Mouse (Mus musculus) kidney, embryonic 15.5 days (tissue): Measurements from ENCODE around the gene Srd5a1. TPM values are rescaled to one million over a fixed set of nuclear protein-coding genes. Genes with fewer than 3 reads are reported as not detected.

ENCODE experiments used
- ATAC-seq: fragments of 200-750 bp; cut with Nextera tagmentation; replicated peaks from 2 replicates; pipeline ENCODE4 v1.8.0; 2017; ENCODE audit warnings: moderate TSS enrichment; ENCODE audit not compliant: low FRiP score
- H3K27ac ChIP-seq: fragments of 300-500 bp; sonication (generic); 2 replicates; pipeline ENCODE4 v1.5.1; 2015; ENCODE audit warnings: mild to moderate bottlenecking, inconsistent platforms
- H3K27me3 ChIP-seq: fragments of 300-500 bp; sonication (generic); 2 replicates; pipeline ENCODE4 v1.6.1; 2015; ENCODE audit warnings: inconsistent platforms
- H3K36me3 ChIP-seq: fragments of 300-500 bp; sonication (generic); 2 replicates; pipeline ENCODE4 v1.6.1; 2015; ENCODE audit warnings: inconsistent platforms
- H3K4me1 ChIP-seq: fragments of 300-500 bp; sonication (generic); 2 replicates; pipeline ENCODE4 v1.6.1; 2015; ENCODE audit warnings: inconsistent platforms
- H3K4me2 ChIP-seq: fragments of 300-500 bp; sonication (generic); 2 replicates; pipeline ENCODE4 v1.6.1; 2015; ENCODE audit warnings: moderate library complexity, mild to moderate bottlenecking, inconsistent platforms
- H3K4me3 ChIP-seq: fragments of 300-500 bp; sonication (generic); replicated peaks from 2 replicates; pipeline ENCODE4 v1.5.1; 2015; ENCODE audit warnings: mild to moderate bottlenecking, inconsistent platforms
- H3K9ac ChIP-seq: fragments of 300-500 bp; sonication (generic); 2 replicates; pipeline ENCODE4 v1.6.1; 2015; ENCODE audit warnings: mild to moderate bottlenecking, inconsistent platforms
- H3K9me3 ChIP-seq: fragments of 300-500 bp; sonication (generic); replicated peaks from 2 replicates; pipeline ENCODE4 v1.6.1; 2016; ENCODE audit warnings: inconsistent platforms
- WGBS: fragments of 180-500 bp; shearing (Covaris S2); methylation state at CpG from one replicate; pipeline ENCODE4 v1.1.7; 2015; ENCODE audit warnings: mixed read lengths; 5-methylcytosine and 5-hydroxymethylcytosine counted together
- polyA plus RNA-seq: library from polyadenylated mRNA; unstranded; fragments of >200 nt; fragmentation: Nextera tagmentation; extraction: Ambion mirVana; gene quantifications from 2 replicates; pipeline ENCODE4 v1.2.1, GENCODE M21; 2015

Srd5a1 gene
- polyA plus RNA-seq, 1 experiment from 2014 or later = 26.5 TPM

- 47% methylated on average over 8 of the region's 8 CpGs for WGBS
- Histone ChIP-seq H3K36me3 (no peaks in the 10 kb centered on the region), H3K9me3 (no peaks in the 10 kb centered on the region), H3K9ac (no peak overlapping the region), H3K4me2 (no peak overlapping the region), H3K27ac (no peak overlapping the region), H3K4me1 (no peaks in the 10 kb centered on the region), H3K4me3 (no peak overlapping the region), H3K27me3 (0 out of 2 replicates have a peak, but pooled peaks cover 3% of the 10 kb centered on the region)
- no peak for ATAC-seq
Observed at GRCm38 (mm10) chr13:69549980-69550379, 61.3 kb downstream of the Srd5a1 start.

DNA sequence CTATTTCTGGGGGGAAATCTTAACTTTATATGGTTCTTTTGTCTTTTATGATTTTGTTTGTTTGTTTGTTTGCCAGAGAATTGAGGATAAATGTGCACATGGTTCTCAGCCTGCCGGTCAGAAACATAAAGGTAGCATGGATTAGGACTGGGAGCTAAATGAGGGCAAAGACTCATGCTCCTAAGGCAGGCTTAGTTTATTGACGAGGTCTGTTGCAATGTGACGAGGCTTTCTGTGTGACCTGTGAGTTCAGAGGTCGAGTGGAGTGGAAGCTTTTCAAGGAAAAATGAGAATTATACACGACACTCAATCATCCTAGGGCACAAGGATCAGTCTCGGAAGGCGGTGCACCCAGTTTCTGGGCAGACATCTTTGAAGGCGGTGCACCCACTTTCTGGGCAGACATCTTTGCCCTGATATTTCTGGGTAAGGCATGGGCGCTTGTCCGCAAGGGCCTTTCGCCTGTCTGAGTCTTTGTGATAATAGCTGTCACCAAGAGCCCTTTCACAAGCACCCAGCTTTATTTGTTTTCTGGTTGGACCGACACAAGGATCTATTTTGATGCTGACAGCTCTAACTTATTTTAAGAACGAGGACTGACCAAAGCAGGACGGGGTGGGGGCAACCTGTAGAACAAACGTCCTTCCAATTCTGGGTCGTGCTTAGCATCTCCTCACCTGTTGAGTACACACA is 63.6 kb downstream of the Srd5a1 start:
- no peak for ATAC-seq
- H3K4me3 ChIP-seq = no peak overlapping the region
- H3K9ac ChIP-seq = no peak overlapping the region
- WGBS = 69% methylated on average over 16 of the region's 16 CpGs
- H3K4me1 ChIP-seq = peaks cover 17% of the 10 kb centered on the region
- no peaks in the 10 kb centered on the region for H3K9me3 ChIP-seq
- no peak overlapping the region for H3K4me2 ChIP-seq
- H3K36me3 ChIP-seq = no peaks in the 10 kb centered on the region
- H3K27ac ChIP-seq = no peak overlapping the region
- H3K27me3 ChIP-seq = 0 out of 2 replicates have a peak, but pooled peaks cover 3% of the 10 kb centered on the region

DNA sequence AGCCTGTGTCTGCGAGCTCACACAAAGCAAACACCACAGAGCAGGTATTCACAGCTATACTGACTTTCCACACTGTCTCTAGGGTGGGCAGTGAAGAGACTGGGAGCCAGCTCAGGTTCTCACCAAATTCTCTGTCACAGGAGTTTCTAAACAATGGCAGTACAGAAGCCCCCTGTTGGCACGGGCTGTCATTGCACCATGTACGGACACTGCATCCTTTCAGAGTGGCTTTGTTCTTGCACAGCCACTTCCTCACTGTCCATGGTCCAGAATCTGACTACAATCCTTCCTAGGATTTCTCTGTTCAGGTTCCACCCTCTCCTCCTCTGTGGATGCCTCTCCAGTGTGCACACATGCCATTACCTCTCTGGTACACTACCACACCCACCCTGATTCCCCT is 66.2 kb downstream of the Srd5a1 start:
- no peak for ATAC-seq
- Histone ChIP-seq H3K4me1 (peaks cover 27% of the 10 kb centered on the region), H3K27ac (no peak overlapping the region), H3K9ac (no peak overlapping the region), H3K27me3 (0 out of 2 replicates have a peak, but pooled peaks cover 3% of the 10 kb centered on the region), H3K4me2 (no peak overlapping the region), H3K4me3 (no peak overlapping the region), H3K9me3 (no peaks in the 10 kb centered on the region), H3K36me3 (no peaks in the 10 kb centered on the region)
- 23% methylated on average over 3 of the region's 3 CpGs for WGBS

DNA sequence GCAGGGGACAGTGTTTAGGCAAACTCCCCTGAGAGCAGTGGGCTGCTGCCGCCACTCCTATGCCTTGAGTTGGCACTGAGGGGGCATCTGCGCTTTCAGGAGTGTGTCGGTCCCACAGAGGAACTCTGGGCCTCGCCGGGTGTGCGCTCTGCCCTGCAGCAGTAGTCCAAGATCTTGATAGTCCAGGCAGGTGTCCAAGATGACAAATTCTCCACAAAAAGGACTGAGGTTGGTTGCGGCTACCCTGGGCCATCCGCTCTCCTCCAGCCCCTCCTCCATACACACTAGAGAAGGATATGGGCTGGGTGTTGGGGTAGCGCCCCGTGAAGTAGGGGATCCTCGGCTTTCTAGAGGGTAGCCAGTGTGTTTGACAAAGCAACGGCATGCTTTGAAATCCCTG is 67.6 kb downstream of the Srd5a1 start:
- Histone ChIP-seq H3K4me2 (peak overlapping the region; percentile 51), H3K9ac (no peak overlapping the region), H3K27ac (no peak overlapping the region), H3K4me1 (peaks cover 27% of the 10 kb centered on the region), H3K9me3 (no peaks in the 10 kb centered on the region), H3K36me3 (no peaks in the 10 kb centered on the region), H3K4me3 (peak overlapping the region; percentile 19), H3K27me3 (0 out of 2 replicates have a peak, but pooled peaks cover 3% of the 10 kb centered on the region)
- WGBS = 45% methylated on average over 12 of the region's 12 CpGs
- ATAC-seq = 0 out of 2 replicates have a peak, but pooled peaks have one; percentile 13

DNA sequence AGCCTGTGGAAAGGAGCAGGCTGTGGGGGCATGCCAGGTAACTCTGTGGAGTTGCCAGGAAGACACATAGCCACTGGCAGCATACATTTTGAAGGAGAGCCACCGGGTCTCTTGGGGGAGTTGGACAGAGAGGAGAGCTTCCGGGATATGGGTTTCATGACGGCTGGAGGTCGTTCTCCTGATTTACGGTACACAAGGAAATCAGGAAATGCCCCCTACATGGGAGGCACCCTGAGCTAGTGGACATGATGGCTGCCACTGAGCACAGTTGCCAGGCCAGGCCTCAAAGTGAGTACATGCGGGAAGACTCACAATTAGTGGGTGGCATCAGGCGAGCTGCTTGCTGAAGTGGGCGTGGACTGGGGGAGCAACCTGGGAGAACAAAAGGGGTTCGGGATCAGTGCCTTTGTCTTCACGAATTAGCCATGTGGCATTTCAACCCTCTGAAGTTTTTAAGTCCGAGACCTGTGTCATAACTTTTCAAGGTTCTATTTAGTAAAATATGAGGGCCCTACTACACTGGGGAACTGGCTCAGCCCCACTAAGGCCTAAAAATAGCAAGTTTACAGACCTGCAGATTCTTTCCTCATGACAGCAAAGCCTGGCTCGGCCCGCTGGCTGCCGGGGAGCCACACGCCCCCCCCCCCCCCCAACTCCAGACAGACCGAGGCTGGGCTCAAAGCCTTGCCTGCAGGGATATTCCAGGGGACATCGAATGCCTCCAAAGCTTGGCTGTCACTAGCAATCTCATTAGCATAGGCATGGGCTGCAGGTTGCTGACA is 68.5 kb downstream of the Srd5a1 start:
- no peak overlapping the region for H3K4me2 ChIP-seq
- peak overlapping the region; percentile 11; the same call in 1 of the 2 replicates for H3K27ac ChIP-seq
- H3K4me3 ChIP-seq = no peak overlapping the region
- no peak for ATAC-seq
- 27% methylated on average over 17 of the region's 17 CpGs for WGBS
- no peaks in the 10 kb centered on the region for H3K36me3 ChIP-seq
- H3K4me1 ChIP-seq = peaks cover 27% of the 10 kb centered on the region
- 0 out of 2 replicates have a peak, but pooled peaks cover 3% of the 10 kb centered on the region for H3K27me3 ChIP-seq
- H3K9ac ChIP-seq = no peak overlapping the region
- no peaks in the 10 kb centered on the region for H3K9me3 ChIP-seq

- ATAC-seq = no peak
- no peak overlapping the region for H3K9ac ChIP-seq
- 52% methylated on average over 10 of the region's 10 CpGs for WGBS
- peaks cover 27% of the 10 kb centered on the region for H3K4me1 ChIP-seq
- peak overlapping the region; percentile 15 for H3K27ac ChIP-seq
- no peaks in the 10 kb centered on the region for H3K36me3 ChIP-seq
- no peaks in the 10 kb centered on the region for H3K9me3 ChIP-seq
- no peak overlapping the region for H3K4me2 ChIP-seq
- H3K4me3 ChIP-seq = no peak overlapping the region
- 0 out of 2 replicates have a peak, but pooled peaks cover 3% of the 10 kb centered on the region for H3K27me3 ChIP-seq
Observed at GRCm38 (mm10) chr13:69541776-69542175, 69.5 kb downstream of the Srd5a1 start.

GRCm38 (mm10) chr13:69541209-69541608 is 70.0 kb downstream of the Srd5a1 start:
- no peak overlapping the region for H3K4me3 ChIP-seq
- H3K4me1 ChIP-seq = peaks cover 29% of the 10 kb centered on the region
- no peaks in the 10 kb centered on the region for H3K36me3 ChIP-seq
- no peaks in the 10 kb centered on the region for H3K27me3 ChIP-seq
- peak overlapping the region; percentile 15 for H3K27ac ChIP-seq
- H3K9me3 ChIP-seq = no peaks in the 10 kb centered on the region
- WGBS = 58% methylated on average over 6 of the region's 6 CpGs
- ATAC-seq = no peak
- H3K4me2 ChIP-seq = no peak overlapping the region
- H3K9ac ChIP-seq = no peak overlapping the region

DNA sequence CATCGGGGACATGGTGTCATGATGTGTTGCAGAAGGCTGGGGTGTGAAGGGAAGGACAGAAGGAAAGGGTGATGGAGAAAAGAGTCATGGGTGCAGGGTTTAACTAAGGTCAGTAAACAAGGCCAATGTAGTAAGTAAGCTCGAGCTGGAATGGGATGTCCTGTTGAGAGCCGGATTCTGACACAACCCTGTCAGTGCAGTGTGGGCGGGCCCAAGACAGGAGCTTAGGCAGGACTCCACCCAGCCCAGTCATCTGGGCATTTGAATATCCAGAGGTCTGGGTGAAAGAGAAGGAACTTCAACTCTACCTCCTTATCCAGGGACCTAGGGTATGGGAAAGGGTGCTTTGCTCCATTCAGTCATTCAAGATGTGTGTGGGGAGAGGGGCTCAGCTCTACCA is 72.9 kb downstream of the Srd5a1 start:
- 33% methylated on average over 4 of the region's 4 CpGs for WGBS
- H3K4me2 ChIP-seq = no peak overlapping the region
- no peak overlapping the region for H3K4me3 ChIP-seq
- no peak overlapping the region for H3K27ac ChIP-seq
- no peaks in the 10 kb centered on the region for H3K27me3 ChIP-seq
- peaks cover 30% of the 10 kb centered on the region for H3K4me1 ChIP-seq
- H3K9ac ChIP-seq = no peak overlapping the region
- H3K36me3 ChIP-seq = no peaks in the 10 kb centered on the region
- ATAC-seq = no peak
- H3K9me3 ChIP-seq = no peaks in the 10 kb centered on the region

DNA sequence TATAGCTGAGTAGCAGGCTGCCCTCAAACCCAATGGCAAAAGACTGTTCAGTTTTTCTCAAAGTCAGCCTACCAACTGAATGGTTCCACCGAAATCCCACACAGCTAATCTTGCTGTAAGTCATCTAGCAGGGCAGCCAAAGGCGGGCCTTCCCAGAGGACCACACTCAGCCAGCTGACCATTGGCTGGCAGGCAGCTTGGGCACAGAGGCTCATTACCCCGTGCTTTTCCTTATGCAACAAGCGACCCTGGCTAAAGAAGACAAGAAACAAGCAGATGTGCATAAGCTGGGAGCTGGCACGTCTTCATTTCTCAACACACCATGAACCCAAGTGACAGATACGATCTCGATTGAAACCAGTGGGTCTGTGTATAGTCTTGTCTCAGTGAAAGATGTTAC is 73.9 kb downstream of the Srd5a1 start:
- Histone ChIP-seq H3K4me1 (peaks cover 28% of the 10 kb centered on the region), H3K27ac (no peak overlapping the region), H3K4me2 (no peak overlapping the region), H3K9ac (no peak overlapping the region), H3K36me3 (no peaks in the 10 kb centered on the region), H3K9me3 (no peaks in the 10 kb centered on the region), H3K4me3 (no peak overlapping the region), H3K27me3 (no peaks in the 10 kb centered on the region)
- ATAC-seq = no peak
- WGBS = 82% methylated on average over 7 of the region's 7 CpGs

DNA sequence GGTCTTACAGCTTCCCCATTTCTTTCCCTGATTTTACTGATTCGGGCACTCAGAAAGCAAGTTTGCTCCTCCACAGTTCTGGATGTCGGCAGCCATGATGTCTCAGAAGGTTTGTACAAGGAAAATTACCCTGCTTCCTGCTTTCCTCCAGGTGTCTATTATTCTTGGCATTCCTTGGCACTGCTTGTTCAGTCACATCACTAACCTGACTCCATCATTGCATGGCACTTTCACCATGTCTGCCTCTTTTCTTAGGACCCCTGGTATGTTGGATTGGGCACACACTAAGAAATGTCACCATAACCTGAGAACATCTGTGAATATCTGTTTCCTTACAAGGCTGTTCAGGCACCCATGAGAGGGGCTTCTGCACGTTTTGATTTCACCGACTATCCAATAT is 75.2 kb downstream of the Srd5a1 start:
- 72% methylated on average over 4 of the region's 4 CpGs for WGBS
- H3K36me3 ChIP-seq = no peaks in the 10 kb centered on the region
- peak overlapping the region; percentile 96; the same call in 1 of the 2 replicates for H3K27ac ChIP-seq
- H3K27me3 ChIP-seq = no peaks in the 10 kb centered on the region
- H3K4me1 ChIP-seq = peaks cover 34% of the 10 kb centered on the region
- no peak for ATAC-seq
- no peaks in the 10 kb centered on the region for H3K9me3 ChIP-seq
- H3K4me2 ChIP-seq = peak overlapping the region; percentile 95
- 0 out of 2 replicates have a peak overlapping the region, but pooled peaks have one; percentile 88 for H3K9ac ChIP-seq
- H3K4me3 ChIP-seq = peak overlapping the region; percentile 79

- peak overlapping the region; percentile 79 for H3K4me3 ChIP-seq
- WGBS = under 1% methylated on average over 75 of the region's 86 CpGs
Observed at GRCm38 (mm10) chr13:69534654-69535551, 76.3 kb downstream of the Srd5a1 start.

More at GRCm38 (mm10) chr13:69534654-69535551, 76.3 kb downstream of the Srd5a1 start:
- Histone ChIP-seq H3K9me3 (no peaks in the 10 kb centered on the region), H3K27ac (peak overlapping the region; percentile 96), H3K9ac (peak overlapping the region; percentile 90), H3K36me3 (peaks cover 6% of the 10 kb centered on the region), H3K4me2 (peak overlapping the region; percentile 95), H3K27me3 (no peaks in the 10 kb centered on the region), H3K4me1 (peaks cover 44% of the 10 kb centered on the region)
- peak; percentile 96 for ATAC-seq
